Mouse (Mus musculus): ENCODE data around the gene Fank1.
A peak's percentile ranks its signal among the peaks of the same experiment; 100 is the strongest.

The Fank1 gene

GRCm38 (mm10) chr7:133776626-133776996, at the start of gene Fank1:
TSS of gene Fank1 (plus strand) at chr7:133776861.
- DNase-seq = peak; percentile 94 to 95

GRCm38 (mm10) chr7:133727027-133727426, 49.6 kb upstream of the Fank1 start:
- DNase-seq = no peak

- DNase-seq = peak in 1 of 2 experiments; percentile 54
Measured at GRCm38 (mm10) chr7:133729351-133729750, 47.3 kb upstream of the Fank1 start.

GRCm38 (mm10) chr7:133730324-133731191, 46.1 kb upstream of the Fank1 start:
- DNase-seq = peak; percentile 57 to 59

GRCm38 (mm10) chr7:133731971-133732645, 44.6 kb upstream of the Fank1 start:
- peak; percentile 79 to 90 for DNase-seq

GRCm38 (mm10) chr7:133740558-133740957, 36.1 kb upstream of the Fank1 start:
- no peak for DNase-seq

GRCm38 (mm10) chr7:133742530-133743325, 33.9 kb upstream of the Fank1 start:
- peak; percentile 66 to 71 for DNase-seq

GRCm38 (mm10) chr7:133743611-133744010, 33.0 kb upstream of the Fank1 start:
- DNase-seq = peak; percentile 85 to 90

GRCm38 (mm10) chr7:133744209-133744608, 32.5 kb upstream of the Fank1 start:
- no peak for DNase-seq

- no peak for DNase-seq
Measured at GRCm38 (mm10) chr7:133744701-133745100, 32.0 kb upstream of the Fank1 start.

- DNase-seq = no peak
Measured at GRCm38 (mm10) chr7:133747372-133747771, 29.3 kb upstream of the Fank1 start.

GRCm38 (mm10) chr7:133748753-133749152, 27.9 kb upstream of the Fank1 start:
- DNase-seq = peak; percentile 84 to 90

GRCm38 (mm10) chr7:133750666-133751065, 26.0 kb upstream of the Fank1 start:
- DNase-seq = no peak

- no peak for DNase-seq
Measured at GRCm38 (mm10) chr7:133751163-133751562, 25.5 kb upstream of the Fank1 start.

GRCm38 (mm10) chr7:133757961-133758455, 18.7 kb upstream of the Fank1 start:
- DNase-seq = no peak

GRCm38 (mm10) chr7:133758716-133759115, 17.9 kb upstream of the Fank1 start:
- DNase-seq = no peak

- DNase-seq = no peak
Measured at GRCm38 (mm10) chr7:133759611-133760353, 16.9 kb upstream of the Fank1 start.

- no peak for DNase-seq
Measured at GRCm38 (mm10) chr7:133762696-133763095, 14.0 kb upstream of the Fank1 start.

- no peak for DNase-seq
Measured at GRCm38 (mm10) chr7:133764425-133764824, 12.2 kb upstream of the Fank1 start.

- no peak for DNase-seq
Measured at GRCm38 (mm10) chr7:133765240-133765848, 11.3 kb upstream of the Fank1 start.

GRCm38 (mm10) chr7:133765849-133766243, 10.8 kb upstream of the Fank1 start:
- peak; percentile 98 to 99 for DNase-seq

- DNase-seq = peak; percentile 67 to 73
Measured at GRCm38 (mm10) chr7:133768027-133768426, 8.6 kb upstream of the Fank1 start.
